8 mouse cellular contexts compared by ENCODE assay signal in the genomic region with DNA sequence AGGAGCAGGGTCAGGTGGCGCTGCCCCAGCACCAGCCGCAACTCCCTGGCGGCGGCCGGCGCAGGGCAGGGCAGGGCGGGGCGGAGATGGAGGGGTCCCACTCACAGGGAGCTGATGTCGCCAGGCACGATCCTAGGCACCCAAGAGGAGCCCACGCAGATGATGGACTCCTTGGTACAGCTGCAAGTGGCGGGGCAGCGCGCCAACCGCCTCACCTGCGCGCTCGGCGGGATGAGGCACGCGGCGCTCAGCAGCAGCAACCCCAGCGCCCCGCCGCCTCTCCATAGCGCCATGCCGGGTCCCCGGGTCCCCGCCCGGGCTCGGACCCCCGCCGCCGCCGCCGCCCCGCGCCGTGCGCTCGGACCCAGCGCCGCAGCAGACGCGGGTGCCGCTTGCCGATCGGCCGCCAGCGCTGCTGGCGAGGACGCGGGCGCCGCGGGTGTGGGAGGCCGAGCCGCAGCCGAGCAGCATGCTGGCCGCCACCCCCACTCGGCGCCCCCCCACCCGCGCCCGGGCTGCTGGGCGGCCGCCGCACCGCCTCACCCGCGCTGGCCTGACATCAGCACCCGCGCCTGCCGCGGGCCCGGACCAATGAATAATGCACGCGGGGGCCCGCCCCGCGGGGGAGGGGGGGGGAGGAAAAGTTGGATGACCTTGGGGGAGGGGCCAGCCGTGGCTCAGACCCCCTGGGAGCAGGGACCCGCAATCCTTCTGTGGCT. TPM values are rescaled to one million over a fixed set of nuclear protein-coding genes. Genes with fewer than 3 reads are reported as not detected.
DNase-seq lines count a peak whose midpoint lies in the region; ATAC-seq and TF ChIP-seq lines count a peak whose summit lies in the region.

TSS of gene Lgi2 (minus strand) at position 650 of the 719 bp plus-strand sequence.

- intact Hi-C loops in heart, postnatal 25 days (cut with DNase I), result loop anchor here (5.0 kb wide), 1 partner anchor 61 kb away; no protein-coding TSS in a partner anchor

- no peak for TF ChIP-seq POLR2A in brain, embryonic 14.5 days (IDR thresholded peaks at IDR 0.05; ENCODE audit: borderline replicate concordance, extremely low read depth, insufficient read depth, insufficient read length, poor library complexity, severe bottlenecking)
- TF ChIP-seq POLR2A in limb, embryonic 14.5 days (IDR thresholded peaks at IDR 0.05; ENCODE audit: borderline replicate concordance, extremely low read depth, insufficient read depth, insufficient read length), result no peak

- peak within 1 kb of the TSS; percentile 80 for H3K4me3 ChIP-seq in heart, embryonic 10.5 days
- H3K4me3 ChIP-seq in forebrain, embryonic 11.5 days (ENCODE audit: low read depth, low read length), result peak within 1 kb of the TSS; percentile 58
- H3K4me3 ChIP-seq in hindbrain, embryonic 16.5 days (ENCODE audit: low read length), result peak within 1 kb of the TSS; percentile 68
- peak within 1 kb of the TSS; percentile 58 for H3K4me3 ChIP-seq in limb, embryonic 14.5 days (replicated peaks; ENCODE audit: low read length)
- peak within 1 kb of the TSS; percentile 63 for H3K4me3 ChIP-seq in neural tube, embryonic 13.5 days

- peak; percentile 87 for ATAC-seq in forebrain, embryonic 11.5 days (replicated peaks; ENCODE audit: low FRiP score)
- ATAC-seq in hindbrain, embryonic 16.5 days, result peak; percentile 82
- peak; percentile 82 for ATAC-seq in limb, embryonic 14.5 days (ENCODE audit: low FRiP score, low read depth)
- peak; percentile 89 for ATAC-seq in neural tube, embryonic 13.5 days (ENCODE audit: low read depth)

- TF ChIP-seq CTCF in brain, embryonic 14.5 days (IDR thresholded peaks at IDR 0.05; ENCODE audit: borderline replicate concordance, extremely low read depth, insufficient read depth, insufficient read length), result no peak

- peaks cover 31% of the 10 kb centered on the region; the same call in 1 of the 2 replicates for H3K27me3 ChIP-seq in heart, embryonic 10.5 days (ENCODE audit: insufficient read depth, poor library complexity, severe bottlenecking)
- peaks cover 2% of the 10 kb centered on the region; the same call in 1 of the 2 replicates for H3K27me3 ChIP-seq in forebrain, embryonic 11.5 days (ENCODE audit: control insufficient read depth, insufficient read depth, low read length)
- H3K27me3 ChIP-seq in hindbrain, embryonic 16.5 days (replicated peaks; ENCODE audit: control insufficient read depth, insufficient read depth, low read length), result no peaks in the 10 kb centered on the region; the same call in 1 of the 2 replicates
- no peaks in the 10 kb centered on the region; the same call in 1 of the 2 replicates for H3K27me3 ChIP-seq in limb, embryonic 14.5 days (ENCODE audit: control insufficient read depth, insufficient read depth, low read length)
- H3K27me3 ChIP-seq in neural tube, embryonic 13.5 days, result peaks cover 18% of the 10 kb centered on the region

- 0 out of 2 replicates have a peak, but pooled peaks cover 2% of the 10 kb centered on the region for H3K36me3 ChIP-seq in heart, embryonic 10.5 days
- H3K36me3 ChIP-seq in forebrain, embryonic 11.5 days (ENCODE audit: control insufficient read depth, insufficient read depth, low read length), result no peaks in the 10 kb centered on the region
- no peaks in the 10 kb centered on the region for H3K36me3 ChIP-seq in hindbrain, embryonic 16.5 days (ENCODE audit: control insufficient read depth, insufficient read depth, low read length)
- H3K36me3 ChIP-seq in limb, embryonic 14.5 days (ENCODE audit: control insufficient read depth, insufficient read depth, low read length), result no peaks in the 10 kb centered on the region
- H3K36me3 ChIP-seq in neural tube, embryonic 13.5 days, result no peaks in the 10 kb centered on the region

- peaks cover 13% of the 10 kb centered on the region for H3K4me1 ChIP-seq in heart, embryonic 10.5 days
- H3K4me1 ChIP-seq in forebrain, embryonic 11.5 days (replicated peaks; ENCODE audit: control insufficient read depth, insufficient read depth, low read length), result peaks cover 6% of the 10 kb centered on the region; the same call in 1 of the 2 replicates
- peaks cover 4% of the 10 kb centered on the region; the same call in 1 of the 2 replicates for H3K4me1 ChIP-seq in hindbrain, embryonic 16.5 days (ENCODE audit: control insufficient read depth, insufficient read depth, low read depth, low read length)
- peaks cover 12% of the 10 kb centered on the region for H3K4me1 ChIP-seq in limb, embryonic 14.5 days (ENCODE audit: control insufficient read depth, insufficient read depth, low read length)
- peaks cover 20% of the 10 kb centered on the region for H3K4me1 ChIP-seq in neural tube, embryonic 13.5 days (replicated peaks)

- no peak for DNase-seq in heart, embryonic 10.5 days (ENCODE audit: low spot score)
- DNase-seq in heart, postnatal 25 days (ENCODE audit: low spot score), result no peak
- DNase-seq in brain, embryonic 14.5 days (ENCODE audit: low read depth), result peak; percentile 62
- DNase-seq in forebrain, embryonic 11.5 days (ENCODE audit: low spot score), result peak; percentile 79
- DNase-seq in limb, embryonic 14.5 days (ENCODE audit: low spot score), result peak; percentile 8
- no peak for DNase-seq in thymus, adult 18-20 months

- peak within 1 kb of the TSS; percentile 69 for H3K9ac ChIP-seq in forebrain, embryonic 11.5 days (ENCODE audit: low read length)
- H3K9ac ChIP-seq in hindbrain, embryonic 16.5 days (ENCODE audit: low read depth, low read length), result peak within 1 kb of the TSS; percentile 86
- H3K9ac ChIP-seq in limb, embryonic 14.5 days (ENCODE audit: low read depth, low read length, severe bottlenecking), result peak within 1 kb of the TSS; percentile 65
- peak within 1 kb of the TSS; percentile 81 for H3K9ac ChIP-seq in neural tube, embryonic 13.5 days

- WGBS in heart, embryonic 10.5 days, result 2% methylated on average over 62 of the region's 83 CpGs
- 1% methylated on average over 63 of the region's 83 CpGs for WGBS in forebrain, embryonic 11.5 days
- under 1% methylated on average over 57 of the region's 83 CpGs for WGBS in hindbrain, embryonic 16.5 days
- WGBS in limb, embryonic 14.5 days, result 1% methylated on average over 39 of the region's 83 CpGs
- WGBS in neural tube, embryonic 13.5 days, result under 1% methylated on average over 52 of the region's 83 CpGs

- H3K9me3 ChIP-seq in heart, embryonic 10.5 days, result peaks cover 8% of the 10 kb centered on the region; the same call in 1 of the 2 replicates
- no peaks in the 10 kb centered on the region for H3K9me3 ChIP-seq in forebrain, embryonic 11.5 days (ENCODE audit: control insufficient read depth, low read length)
- H3K9me3 ChIP-seq in hindbrain, embryonic 16.5 days (ENCODE audit: control insufficient read depth, low read length), result no peaks in the 10 kb centered on the region
- no peaks in the 10 kb centered on the region for H3K9me3 ChIP-seq in limb, embryonic 14.5 days (ENCODE audit: control insufficient read depth, low read length)
- H3K9me3 ChIP-seq in neural tube, embryonic 13.5 days, result no peaks in the 10 kb centered on the region

- H3K27ac ChIP-seq in heart, embryonic 10.5 days, result peak within 1 kb of the TSS; percentile 88
- no peak within 1 kb of the TSS for H3K27ac ChIP-seq in forebrain, embryonic 11.5 days (ENCODE audit: low read depth, low read length)
- H3K27ac ChIP-seq in hindbrain, embryonic 16.5 days (ENCODE audit: low read depth, low read length), result no peak within 1 kb of the TSS
- no peak within 1 kb of the TSS for H3K27ac ChIP-seq in limb, embryonic 14.5 days (replicated peaks; ENCODE audit: low read depth, low read length)
- H3K27ac ChIP-seq in neural tube, embryonic 13.5 days (replicated peaks), result no peak within 1 kb of the TSS

- peak within 1 kb of the TSS; percentile 89 for H3K4me2 ChIP-seq in forebrain, embryonic 11.5 days (ENCODE audit: low read depth, low read length, severe bottlenecking)
- H3K4me2 ChIP-seq in hindbrain, embryonic 16.5 days (ENCODE audit: low read length), result peak within 1 kb of the TSS; percentile 94
- H3K4me2 ChIP-seq in limb, embryonic 14.5 days (replicated peaks; ENCODE audit: low read depth, low read length, severe bottlenecking), result peak within 1 kb of the TSS; percentile 90
- peak within 1 kb of the TSS; percentile 97 for H3K4me2 ChIP-seq in neural tube, embryonic 13.5 days

RNA-seq across cellular contexts. Expression of gene Lgi2, which starts in this region (rescaled TPM):
- polyA plus RNA-seq in heart, embryonic 10.5 days (2016; fragmentation: Nextera tagmentation; extraction: Ambion mirVana), result 3.6 and 4.2 TPM in 2 replicates
- total RNA-seq in heart, postnatal 25 days (2021), result under 1 TPM; 0.42 to 0.49 TPM
- polyA plus RNA-seq in brain, embryonic 14.5 days (2012; rRNA removed), result 3.1 and 8.3 TPM in 2 replicates
- 0.80 and 0.88 TPM in 2 replicates for polyA plus RNA-seq in forebrain, embryonic 11.5 days (2014; fragmentation: Nextera tagmentation; extraction: Ambion mirVana)
- 5.1 and 5.9 TPM in 2 replicates for polyA plus RNA-seq in hindbrain, embryonic 16.5 days (2015; fragmentation: Nextera tagmentation; extraction: Ambion mirVana)
- 6.9 and 7.3 TPM in 2 replicates for polyA plus RNA-seq in limb, embryonic 14.5 days (2012; rRNA removed)
- polyA plus RNA-seq in limb, embryonic 14.5 days (2014; fragmentation: Nextera tagmentation; extraction: Ambion mirVana), result 3.6 and 3.7 TPM in 2 replicates
- 3.1 and 3.4 TPM in 2 replicates for polyA plus RNA-seq in neural tube, embryonic 13.5 days (2015; fragmentation: Nextera tagmentation; extraction: Ambion mirVana)

Comparison
In these comparisons a context has a peak if more than half of its experiments do, and no peak if none do; other contexts are left out.
1. Peak in DNase-seq, ATAC-seq, H3K4me3 ChIP-seq, H3K9ac ChIP-seq and H3K4me2 ChIP-seq in forebrain, embryonic 11.5 days; RNA of the gene not detected or under 1 TPM.
2. DNase-seq: peak in brain, embryonic 14.5 days (single experiment) and limb, embryonic 14.5 days (single experiment); none in heart, embryonic 10.5 days (single experiment), heart, postnatal 25 days (single experiment) and thymus, adult 18-20 months (0 of 2).
3. Peak in every context shown above with its lines, with median percentiles within 50 percentile points of each other: H3K4me3 ChIP-seq, ATAC-seq, H3K4me2 ChIP-seq and H3K9ac ChIP-seq.